Mouse (Mus musculus) adrenal gland, postnatal 14 days (tissue): Measurements from ENCODE around the gene Gprin2. TPM values are rescaled to one million over a fixed set of nuclear protein-coding genes. Genes with fewer than 3 reads are reported as not detected.

Experiments used
- DNase-seq: peaks from one replicate; pipeline ENCODE4 v3.0.0; 2021; ENCODE audit warnings: mixed read lengths
- total RNA-seq: library from RNA; stranded (reverse); gene quantifications from 2 replicates; pipeline ENCODE4 v1.2.3, GENCODE M21; 2021

The Gprin2 gene
- total RNA-seq, 1 experiment from 2014 or later = 0.48 TPM

- no peak for DNase-seq
Measured at GRCm38 (mm10) chr14:34207996-34208395, 6.5 kb upstream of the Gprin2 start.

DNA sequence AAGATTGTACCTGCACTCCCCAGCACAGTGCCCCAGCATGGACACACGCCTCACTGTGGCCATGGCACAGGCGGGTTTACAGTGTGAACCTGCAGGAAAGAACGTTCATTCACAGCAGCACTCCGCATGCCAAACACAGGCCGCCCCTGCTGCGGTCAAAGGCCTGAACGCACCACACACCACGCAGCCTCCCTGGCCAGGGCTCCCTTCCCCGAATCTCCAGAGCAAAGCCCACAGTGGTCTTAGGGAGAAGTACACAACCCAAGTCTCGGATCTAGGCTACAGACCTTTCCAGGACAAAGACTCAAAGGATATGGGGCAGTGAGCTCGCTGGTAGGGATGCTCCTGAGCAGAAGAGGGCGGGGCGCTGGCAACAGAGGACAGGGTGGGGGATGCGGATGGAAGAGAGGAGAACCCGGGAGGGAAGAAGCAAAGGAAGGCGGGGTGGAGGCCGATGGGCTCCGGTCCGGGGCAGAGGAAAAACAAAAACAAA, 669 bp downstream of the Gprin2 start:
- peak; percentile 69 for DNase-seq

GRCm38 (mm10) chr14:34196706-34197105, 4.7 kb downstream of the Gprin2 start:
- DNase-seq = peak; percentile 68

- DNase-seq = no peak
Measured at GRCm38 (mm10) chr14:34195466-34195865, 6.0 kb downstream of the Gprin2 start.

- no peak for DNase-seq
Measured at GRCm38 (mm10) chr14:34193879-34194278, 7.6 kb downstream of the Gprin2 start.

GRCm38 (mm10) chr14:34190361-34190760, 11.1 kb downstream of the Gprin2 start:
- DNase-seq = peak; percentile 69

GRCm38 (mm10) chr14:34188629-34189028, 12.8 kb downstream of the Gprin2 start:
- peak; percentile 90 for DNase-seq

DNA sequence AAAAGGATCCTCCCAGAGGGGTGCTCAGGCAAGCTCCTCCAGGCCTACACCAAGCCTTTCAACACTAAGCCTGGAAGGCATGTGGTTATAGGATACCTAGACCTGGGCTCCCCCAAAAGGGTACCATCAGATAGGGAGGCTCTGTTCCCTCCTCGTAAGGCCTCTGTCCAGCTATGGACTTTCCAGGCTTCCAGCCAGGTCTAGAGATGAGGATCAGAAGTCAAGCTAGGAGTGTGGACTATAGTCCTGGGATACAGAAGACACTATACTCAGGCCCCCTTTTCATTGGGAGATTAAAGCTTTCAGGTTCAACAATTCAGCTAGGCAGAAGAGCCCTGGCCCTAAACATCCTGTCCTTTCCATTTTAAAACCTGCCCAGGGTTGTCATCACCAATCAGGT, 18.4 kb downstream of the Gprin2 start:
- no peak for DNase-seq

- DNase-seq = no peak
Measured at GRCm38 (mm10) chr14:34179351-34179750, 22.1 kb downstream of the Gprin2 start.

GRCm38 (mm10) chr14:34171107-34171506, 30.3 kb downstream of the Gprin2 start:
- DNase-seq = no peak

DNA sequence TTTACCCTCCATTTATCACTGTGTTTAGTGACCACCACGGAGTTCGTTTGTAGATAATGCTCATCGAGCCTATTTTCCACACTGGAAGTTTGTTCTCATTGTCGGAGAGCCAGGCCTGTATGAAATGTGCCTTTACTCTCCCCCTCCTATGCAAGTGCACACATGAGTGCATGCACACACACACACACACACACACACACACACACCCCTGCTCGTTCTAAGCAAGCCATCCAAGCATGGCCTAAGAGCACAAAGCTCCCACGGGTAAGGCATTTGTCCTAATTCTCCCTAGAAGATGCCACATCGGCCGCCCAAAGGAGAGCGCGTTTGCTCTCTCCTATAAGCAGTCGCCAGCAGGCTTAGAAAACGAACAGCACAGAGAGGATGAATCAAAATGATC, 45.7 kb downstream of the Gprin2 start:
- DNase-seq = no peak

DNA sequence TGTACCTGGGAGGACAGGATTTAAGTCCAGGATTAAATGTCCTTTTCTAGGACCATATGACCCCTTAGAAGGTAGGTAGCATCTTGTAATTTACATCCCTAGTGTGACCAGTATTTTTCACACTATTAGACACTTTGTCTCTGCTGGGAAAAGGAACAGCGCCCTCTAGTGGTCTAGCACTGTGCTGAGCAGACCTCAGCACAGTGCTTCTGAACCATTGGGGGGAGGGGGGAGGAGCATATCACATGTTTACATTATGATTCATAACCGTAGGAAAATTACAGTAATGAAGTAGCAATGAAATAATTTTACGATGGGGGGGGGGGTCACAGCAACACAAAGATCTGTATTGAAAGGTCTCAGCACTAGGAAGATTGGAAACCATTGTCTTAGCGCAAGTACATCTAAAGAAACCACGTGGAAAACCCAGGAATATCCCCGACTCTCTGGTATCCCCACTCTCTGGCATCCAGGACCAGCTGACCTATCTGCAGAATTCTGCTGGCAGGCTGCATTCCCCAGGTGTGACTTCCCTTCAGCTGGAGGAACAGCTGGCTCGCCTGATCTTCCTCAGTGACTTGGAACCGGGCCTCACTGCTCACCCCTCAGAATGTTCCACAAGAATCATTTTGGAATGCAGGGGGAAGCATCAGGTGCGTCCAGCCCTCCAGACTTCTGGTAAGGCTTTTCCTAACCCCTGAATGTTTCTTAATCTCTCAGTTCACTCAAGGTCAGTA, 46.7 kb downstream of the Gprin2 start:
- DNase-seq = peak; percentile 84

DNA sequence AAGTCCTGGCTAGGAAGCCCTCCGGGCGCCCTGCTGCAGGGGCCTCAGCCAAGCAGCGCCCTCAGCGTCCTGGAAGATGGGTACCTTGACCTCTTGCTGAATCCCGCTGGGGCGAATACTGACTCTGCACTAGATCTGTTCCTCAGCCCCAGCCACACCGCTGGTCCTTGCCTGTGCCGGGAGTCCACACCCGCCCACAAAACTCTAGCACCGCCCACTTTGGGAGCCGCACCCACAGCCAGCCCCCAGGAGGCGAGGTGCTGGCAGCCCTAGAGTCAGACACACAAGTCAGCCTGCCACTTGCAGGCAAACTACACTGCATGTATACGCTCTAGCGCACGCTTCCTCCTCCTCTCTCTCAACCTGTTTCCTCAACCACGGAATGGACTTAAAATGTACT, 49.1 kb downstream of the Gprin2 start, which contains the start of gene Npy4r:
TSS of gene Npy4r (minus strand) at position 148 of the 400 bp plus-strand sequence.
- peak; percentile 78 for DNase-seq

DNA sequence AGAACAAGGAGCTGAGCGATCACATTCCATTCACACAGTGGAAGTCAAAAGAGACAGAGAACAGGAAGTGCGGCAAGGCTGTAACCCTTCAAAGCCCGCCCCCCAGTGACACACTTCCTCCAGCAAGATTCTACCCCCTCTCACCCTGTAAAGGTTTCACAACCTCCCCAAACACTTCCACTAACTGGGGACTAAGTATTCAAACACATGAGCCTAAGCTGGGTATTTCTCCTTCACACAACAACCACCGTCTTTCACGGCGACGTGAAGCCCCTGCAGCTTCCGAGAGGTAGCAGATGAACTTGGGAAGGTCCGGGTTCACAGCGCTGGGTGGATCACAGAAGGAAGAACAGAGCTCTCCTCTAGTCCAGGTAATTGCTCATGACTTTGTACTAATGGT, 58.5 kb downstream of the Gprin2 start:
- DNase-seq = no peak

DNA sequence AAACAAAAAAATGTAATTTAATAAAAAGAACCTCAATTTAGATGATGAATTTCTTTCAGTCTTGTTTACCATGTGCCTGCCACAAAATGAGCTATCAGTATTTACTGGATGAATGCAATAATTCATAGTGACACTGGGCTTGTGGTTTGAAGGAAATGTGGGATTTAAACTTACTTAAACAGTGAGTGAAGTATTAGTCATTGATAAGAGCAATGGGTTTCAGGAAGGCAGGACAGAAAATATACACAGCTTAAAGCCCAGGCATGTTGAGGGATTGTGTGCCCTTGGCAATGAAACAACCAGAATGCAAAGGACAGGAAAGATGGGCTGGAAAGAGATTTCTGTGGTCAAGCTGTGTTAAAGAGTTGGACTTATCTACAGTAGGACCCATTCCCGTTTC, 59.1 kb downstream of the Gprin2 start:
- DNase-seq = no peak

GRCm38 (mm10) chr14:34139671-34140664, 61.5 kb downstream of the Gprin2 start:
- DNase-seq = no peak

Other genes with a start within 250 kb of the Gprin2 start
- gene Rbp3, start 247.7 kb downstream of the Gprin2 start, total RNA-seq = not detected in 2 replicates
- not detected in 2 replicates for gene Zfp488, start 222.9 kb downstream of the Gprin2 start, total RNA-seq
- not detected in 2 replicates for gene Gm30083, start 186.5 kb downstream of the Gprin2 start, total RNA-seq
- not detected in 2 replicates for gene Gm5460, start 184.9 kb downstream of the Gprin2 start, total RNA-seq
- not detected in 2 replicates for gene Antxrl, start 148.9 kb downstream of the Gprin2 start, total RNA-seq
- 7.0 and 8.9 TPM in 2 replicates for gene Anxa8, start 115.7 kb downstream of the Gprin2 start, total RNA-seq
- not detected in 2 replicates for gene A630023A22Rik, start 98.9 kb downstream of the Gprin2 start, total RNA-seq
- 0.41 and 0.44 TPM in 2 replicates for gene Npy4r, start 49.2 kb downstream of the Gprin2 start, total RNA-seq
- gene Syt15, start 17.9 kb upstream of the Gprin2 start, total RNA-seq = 0.44 and 1.5 TPM in 2 replicates
- 12.2 and 13.0 TPM in 2 replicates for gene Shld2, start 108.8 kb upstream of the Gprin2 start, total RNA-seq
- gene Glud1, start 109.1 kb upstream of the Gprin2 start, total RNA-seq = 217 and 322 TPM in 2 replicates
- gene Fam25c, start 153.8 kb upstream of the Gprin2 start, total RNA-seq = 4.0 TPM in 1 of 2 replicates, not detected in the other
- 17.4 and 33.4 TPM in 2 replicates for gene Sncg, start 173.1 kb upstream of the Gprin2 start, total RNA-seq
- gene Mmrn2, start 173.8 kb upstream of the Gprin2 start, total RNA-seq = 34.2 and 35.1 TPM in 2 replicates